Mouse (Mus musculus) hindbrain, embryonic 15.5 days (tissue): ENCODE data around the gene Pds5b. TPM values are rescaled to one million over a fixed set of nuclear protein-coding genes. Genes with fewer than 3 reads are reported as not detected.
"Not testable (repeated sequence)": the region's sequence is repeated elsewhere in the genome, so short reads cannot be mapped to it uniquely, and the experiment has no call there.

Experiments
- ATAC-seq: fragments of 200-750 bp; cut with Nextera tagmentation; 2 replicates; pipeline ENCODE4 v1.8.0; 2017; ENCODE audit warnings: low read depth, moderate number of reproducible peaks, moderate TSS enrichment; ENCODE audit not compliant: low FRiP score
- H3K27ac ChIP-seq: fragments of 300-500 bp; sonication (generic); replicated peaks from 2 replicates; pipeline ENCODE4 v1.5.1; 2015; ENCODE audit warnings: mild to moderate bottlenecking, inconsistent platforms
- H3K27me3 ChIP-seq: fragments of 300-500 bp; sonication (generic); 2 replicates; pipeline ENCODE4 v1.6.1; 2015; ENCODE audit warnings: control low read depth, inconsistent platforms
- H3K36me3 ChIP-seq: fragments of 300-500 bp; sonication (generic); 2 replicates; pipeline ENCODE4 v1.6.1; 2015; ENCODE audit warnings: control low read depth, inconsistent platforms
- H3K4me1 ChIP-seq: fragments of 300-500 bp; sonication (generic); replicated peaks from 2 replicates; pipeline ENCODE4 v1.6.1; 2015; ENCODE audit warnings: control low read depth, inconsistent platforms
- H3K4me2 ChIP-seq: fragments of 300-500 bp; sonication (generic); 2 replicates; pipeline ENCODE4 v1.6.1; 2015; ENCODE audit warnings: moderate library complexity, mild to moderate bottlenecking, inconsistent platforms
- H3K4me3 ChIP-seq: fragments of 300-500 bp; sonication (generic); 2 replicates; pipeline ENCODE4 v1.5.1; 2015; ENCODE audit warnings: mild to moderate bottlenecking, inconsistent platforms
- H3K9ac ChIP-seq: fragments of 300-500 bp; sonication (generic); 2 replicates; pipeline ENCODE4 v1.6.1; 2015; ENCODE audit warnings: inconsistent platforms
- H3K9me3 ChIP-seq: fragments of 300-500 bp; sonication (generic); 2 replicates; pipeline ENCODE4 v1.6.1; 2016; ENCODE audit warnings: control low read depth, inconsistent platforms
- WGBS: fragments of 180-500 bp; shearing (Covaris S2); methylation state at CpG from one replicate; pipeline ENCODE4 v1.1.7; 2015; 5-methylcytosine and 5-hydroxymethylcytosine counted together
- polyA plus RNA-seq: library from polyadenylated mRNA; unstranded; fragments of >200 nt; fragmentation: Nextera tagmentation; extraction: Ambion mirVana; gene quantifications from 2 replicates; pipeline ENCODE4 v1.2.1, GENCODE M21; 2015

Gene Pds5b
- polyA plus RNA-seq, 1 experiment from 2014 or later, result 30.0 TPM

DNA sequence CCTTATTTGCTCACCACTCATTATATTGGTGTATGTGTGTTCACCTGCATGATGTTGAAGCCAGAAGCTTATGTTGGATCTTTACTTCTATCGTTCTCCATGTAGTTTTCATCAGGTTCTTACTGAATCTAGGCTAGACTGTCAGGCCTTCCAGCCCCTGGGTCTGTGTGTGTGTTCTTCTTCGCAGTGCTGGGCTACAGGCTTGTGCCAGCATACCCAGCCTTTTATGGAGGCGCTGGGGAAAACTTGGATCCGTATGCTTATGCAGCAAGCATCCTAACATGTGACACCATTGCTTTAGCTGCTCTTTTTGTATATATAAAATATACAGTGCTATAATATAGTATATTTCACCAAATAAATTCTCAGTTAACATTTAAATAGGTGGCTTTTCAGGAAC, 38.0 kb downstream of the Pds5b start:
- H3K4me2 ChIP-seq, result no peak overlapping the region
- H3K4me1 ChIP-seq, result no peaks in the 10 kb centered on the region
- no peaks in the 10 kb centered on the region for H3K36me3 ChIP-seq
- ATAC-seq, result no peak
- no peak overlapping the region for H3K9ac ChIP-seq
- H3K27me3 ChIP-seq, result no peaks in the 10 kb centered on the region
- no peak overlapping the region for H3K27ac ChIP-seq
- WGBS, result 94% methylated on average over 4 of the region's 4 CpGs
- H3K9me3 ChIP-seq, result no peaks in the 10 kb centered on the region
- H3K4me3 ChIP-seq, result no peak overlapping the region

- H3K4me2 ChIP-seq, result no peak overlapping the region
- H3K4me3 ChIP-seq, result no peak overlapping the region
- H3K4me1 ChIP-seq, result no peaks in the 10 kb centered on the region
- H3K9me3 ChIP-seq, result no peaks in the 10 kb centered on the region
- no peaks in the 10 kb centered on the region for H3K36me3 ChIP-seq
- no peak for ATAC-seq
- H3K9ac ChIP-seq, result no peak overlapping the region
- H3K27ac ChIP-seq, result no peak overlapping the region
- H3K27me3 ChIP-seq, result no peaks in the 10 kb centered on the region
Measured at GRCm38 (mm10) chr5:150713431-150713830, 39.9 kb downstream of the Pds5b start.

DNA sequence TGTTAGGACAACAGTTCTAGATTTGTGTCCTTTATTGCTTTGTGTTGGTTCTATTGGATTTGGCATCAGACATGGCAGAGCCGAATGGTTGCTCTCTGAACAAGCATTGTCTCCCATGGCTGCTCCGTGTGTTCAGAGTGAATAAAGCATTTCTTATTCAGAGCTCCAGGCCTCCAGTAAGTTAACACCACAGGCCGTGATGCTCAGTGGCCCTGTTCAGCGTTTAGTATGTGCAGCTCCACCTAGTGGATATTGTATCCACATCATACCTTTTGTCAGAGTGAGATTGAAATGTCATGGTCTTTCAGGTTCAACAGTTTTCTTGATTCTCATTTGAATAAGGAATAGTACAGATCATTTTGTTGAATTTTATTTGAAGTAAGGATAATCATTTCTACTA, 44.2 kb downstream of the Pds5b start:
- H3K36me3 ChIP-seq, result peaks cover 12% of the 10 kb centered on the region
- H3K4me1 ChIP-seq, result no peaks in the 10 kb centered on the region
- no peak overlapping the region for H3K9ac ChIP-seq
- 8% methylated on average over 4 of the region's 4 CpGs for WGBS
- no peaks in the 10 kb centered on the region for H3K27me3 ChIP-seq
- no peak overlapping the region for H3K27ac ChIP-seq
- H3K4me2 ChIP-seq, result no peak overlapping the region
- no peak overlapping the region for H3K4me3 ChIP-seq
- no peaks in the 10 kb centered on the region for H3K9me3 ChIP-seq
- no peak for ATAC-seq

GRCm38 (mm10) chr5:150724641-150725040, 51.1 kb downstream of the Pds5b start:
- no peaks in the 10 kb centered on the region for H3K9me3 ChIP-seq
- ATAC-seq, result no peak
- no peaks in the 10 kb centered on the region for H3K4me1 ChIP-seq
- peaks cover 32% of the 10 kb centered on the region for H3K36me3 ChIP-seq
- H3K9ac ChIP-seq, result no peak overlapping the region
- no peaks in the 10 kb centered on the region for H3K27me3 ChIP-seq
- WGBS, result 86% methylated on average over 1 of the region's 1 CpGs
- no peak overlapping the region for H3K27ac ChIP-seq
- no peak overlapping the region for H3K4me3 ChIP-seq
- no peak overlapping the region for H3K4me2 ChIP-seq

GRCm38 (mm10) chr5:150737028-150737427, 63.5 kb downstream of the Pds5b start:
- not testable (repeated sequence) for H3K4me2 ChIP-seq, H3K27me3 ChIP-seq, ATAC-seq, H3K4me1 ChIP-seq, H3K9ac ChIP-seq, H3K9me3 ChIP-seq, H3K27ac ChIP-seq, H3K4me3 ChIP-seq
- peaks cover 14% of the 10 kb centered on the region; the same call in 1 of the 2 replicates for H3K36me3 ChIP-seq
- WGBS, result 93% methylated on average over 3 of the region's 3 CpGs

DNA sequence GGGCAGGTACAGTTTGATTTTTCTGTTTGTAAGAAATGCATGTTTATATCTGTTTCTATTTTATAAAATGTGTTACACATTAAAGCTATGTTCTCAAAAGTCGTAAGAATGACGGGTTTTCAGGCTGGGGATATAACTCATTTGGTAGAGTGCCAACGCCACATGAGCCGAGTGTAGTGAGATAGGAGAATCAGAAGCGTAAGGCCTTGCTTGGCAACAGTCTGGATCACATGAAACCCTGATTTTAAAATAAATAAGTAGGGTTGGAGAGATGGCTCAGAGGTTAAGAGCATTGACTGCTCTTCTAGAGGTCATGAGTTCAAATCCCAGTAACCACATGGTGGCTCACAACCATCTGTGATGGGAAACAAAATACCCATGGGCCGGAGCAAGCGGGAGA, 65.8 kb downstream of the Pds5b start:
- Histone ChIP-seq H3K27ac (no peak overlapping the region), H3K4me2 (no peak overlapping the region), H3K4me1 (no peaks in the 10 kb centered on the region), H3K36me3 (peaks cover 14% of the 10 kb centered on the region; the same call in 1 of the 2 replicates), H3K9ac (no peak overlapping the region), H3K9me3 (no peaks in the 10 kb centered on the region), H3K4me3 (no peak overlapping the region), H3K27me3 (no peaks in the 10 kb centered on the region)
- no peak for ATAC-seq
- WGBS, result 84% methylated on average over 7 of the region's 7 CpGs

- no peak for ATAC-seq
- WGBS, result 58% methylated on average over 1 of the region's 2 CpGs
Measured at GRCm38 (mm10) chr5:150740597-150740996, 67.1 kb downstream of the Pds5b start.

GRCm38 (mm10) chr5:150756623-150757022, 83.1 kb downstream of the Pds5b start:
- Histone ChIP-seq H3K27ac (no peak overlapping the region), H3K4me3 (no peak overlapping the region), H3K9me3 (no peaks in the 10 kb centered on the region), H3K4me1 (no peaks in the 10 kb centered on the region), H3K4me2 (no peak overlapping the region), H3K9ac (no peak overlapping the region), H3K27me3 (no peaks in the 10 kb centered on the region), H3K36me3 (peaks cover 25% of the 10 kb centered on the region)
- ATAC-seq, result no peak
- 97% methylated on average over 5 of the region's 5 CpGs for WGBS

More at GRCm38 (mm10) chr5:150740597-150740996, 67.1 kb downstream of the Pds5b start:
- Histone ChIP-seq H3K4me2 (no peak overlapping the region), H3K27ac (no peak overlapping the region), H3K27me3 (no peaks in the 10 kb centered on the region), H3K36me3 (peaks cover 10% of the 10 kb centered on the region; the same call in 1 of the 2 replicates), H3K9ac (no peak overlapping the region), H3K4me1 (no peaks in the 10 kb centered on the region), H3K4me3 (no peak overlapping the region), H3K9me3 (no peaks in the 10 kb centered on the region)

DNA sequence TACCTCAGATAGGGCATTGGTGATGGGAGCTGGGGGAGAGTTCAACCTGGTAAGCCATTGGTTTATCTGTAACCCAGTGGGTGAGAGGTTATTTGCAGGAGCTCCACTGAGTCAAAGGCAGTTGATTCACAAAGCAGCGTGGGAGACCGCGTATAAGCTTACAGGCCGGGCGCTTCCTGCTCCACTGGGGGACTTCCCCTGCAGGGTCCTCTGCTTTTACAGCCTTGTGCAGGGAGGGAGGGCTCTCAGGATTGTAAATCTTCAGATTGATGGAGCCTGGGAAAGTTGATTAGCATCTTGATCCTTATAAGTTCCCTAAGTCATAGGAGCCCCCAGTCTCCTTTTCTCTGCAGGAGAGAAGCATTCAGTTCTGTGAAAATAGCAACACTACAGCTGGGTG, 98.9 kb downstream of the Pds5b start:
- no peak overlapping the region for H3K27ac ChIP-seq
- H3K4me1 ChIP-seq, result peaks cover 13% of the 10 kb centered on the region
- no peak for ATAC-seq
- WGBS, result 19% methylated on average over 5 of the region's 5 CpGs
- 0 out of 2 replicates have a peak, but pooled peaks cover 7% of the 10 kb centered on the region for H3K36me3 ChIP-seq
- H3K9ac ChIP-seq, result no peak overlapping the region
- H3K9me3 ChIP-seq, result no peaks in the 10 kb centered on the region
- no peaks in the 10 kb centered on the region for H3K27me3 ChIP-seq
- H3K4me3 ChIP-seq, result no peak overlapping the region
- H3K4me2 ChIP-seq, result no peak overlapping the region

DNA sequence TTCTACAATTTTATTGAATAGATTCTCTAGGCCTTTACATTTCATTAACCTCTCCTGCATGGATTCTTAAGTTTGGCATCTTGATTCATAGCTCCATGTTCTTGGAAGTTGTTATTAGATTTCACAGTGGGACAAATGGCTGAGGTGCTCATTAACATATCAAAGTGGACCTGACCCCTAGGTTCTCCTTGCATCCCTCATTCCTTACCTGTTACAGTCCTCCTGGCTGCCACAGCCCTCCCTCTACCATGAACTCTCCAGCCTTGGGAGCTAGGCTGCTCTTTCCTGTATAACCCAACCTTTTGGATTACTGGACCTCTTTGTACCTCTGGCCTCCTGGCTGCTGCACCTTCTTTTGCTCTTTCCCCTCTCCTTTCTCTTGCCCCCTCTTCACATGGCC, 99.5 kb downstream of the Pds5b start:
- no peaks in the 10 kb centered on the region for H3K27me3 ChIP-seq
- no peak overlapping the region for H3K9ac ChIP-seq
- H3K4me2 ChIP-seq, result no peak overlapping the region
- H3K36me3 ChIP-seq, result peaks cover 8% of the 10 kb centered on the region
- H3K27ac ChIP-seq, result no peak overlapping the region
- ATAC-seq, result no peak
- no peaks in the 10 kb centered on the region for H3K9me3 ChIP-seq
- no peak overlapping the region for H3K4me3 ChIP-seq
- H3K4me1 ChIP-seq, result peaks cover 13% of the 10 kb centered on the region

DNA sequence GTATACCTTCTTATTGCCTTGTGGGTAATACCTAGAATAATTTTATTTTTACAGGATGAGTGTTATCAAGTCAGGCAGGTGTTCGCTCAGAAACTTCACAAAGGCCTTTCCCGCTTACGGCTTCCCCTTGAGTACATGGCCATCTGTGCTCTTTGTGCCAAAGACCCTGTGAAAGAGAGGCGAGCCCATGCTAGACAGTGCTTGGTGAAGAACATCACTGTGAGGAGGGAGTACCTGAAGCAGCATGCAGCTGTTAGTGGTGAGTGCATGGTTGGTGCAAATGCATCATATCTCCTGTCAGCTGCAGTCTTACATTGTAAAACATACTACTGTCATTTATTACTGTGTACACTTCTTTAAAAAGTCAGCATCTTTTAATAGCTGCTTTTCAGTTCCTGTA, 114.7 kb downstream of the Pds5b start:
- Histone ChIP-seq H3K4me1 (no peaks in the 10 kb centered on the region), H3K4me3 (no peak overlapping the region), H3K9ac (no peak overlapping the region), H3K9me3 (no peaks in the 10 kb centered on the region), H3K36me3 (peaks cover 31% of the 10 kb centered on the region), H3K27ac (no peak overlapping the region), H3K27me3 (no peaks in the 10 kb centered on the region), H3K4me2 (no peak overlapping the region)
- ATAC-seq, result no peak
- 94% methylated on average over 4 of the region's 4 CpGs for WGBS

DNA sequence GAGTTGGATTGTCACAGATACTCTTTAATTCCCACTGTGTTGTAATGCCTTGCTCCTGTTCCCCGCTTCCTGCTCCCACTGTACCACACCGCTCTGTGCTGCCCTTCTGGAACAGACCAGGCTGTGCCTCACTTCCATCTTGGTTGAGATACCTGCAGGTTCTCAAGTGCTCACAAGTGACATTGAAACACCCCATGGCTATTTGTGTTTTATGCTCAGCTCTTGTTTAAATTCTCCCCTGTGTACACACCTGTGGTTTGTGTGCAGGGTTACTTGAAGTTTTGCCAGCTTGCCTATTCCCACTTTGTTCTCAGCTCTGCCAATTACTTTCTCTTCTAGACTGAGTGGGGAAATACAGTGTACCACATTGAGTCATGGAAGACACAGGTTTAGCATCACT, 115.5 kb downstream of the Pds5b start:
- Histone ChIP-seq H3K27ac (no peak overlapping the region), H3K9ac (no peak overlapping the region), H3K36me3 (peaks cover 25% of the 10 kb centered on the region), H3K9me3 (no peaks in the 10 kb centered on the region), H3K4me3 (no peak overlapping the region), H3K27me3 (no peaks in the 10 kb centered on the region), H3K4me2 (no peak overlapping the region), H3K4me1 (no peaks in the 10 kb centered on the region)
- ATAC-seq, result no peak
- WGBS, result 98% methylated on average over 2 of the region's 2 CpGs

DNA sequence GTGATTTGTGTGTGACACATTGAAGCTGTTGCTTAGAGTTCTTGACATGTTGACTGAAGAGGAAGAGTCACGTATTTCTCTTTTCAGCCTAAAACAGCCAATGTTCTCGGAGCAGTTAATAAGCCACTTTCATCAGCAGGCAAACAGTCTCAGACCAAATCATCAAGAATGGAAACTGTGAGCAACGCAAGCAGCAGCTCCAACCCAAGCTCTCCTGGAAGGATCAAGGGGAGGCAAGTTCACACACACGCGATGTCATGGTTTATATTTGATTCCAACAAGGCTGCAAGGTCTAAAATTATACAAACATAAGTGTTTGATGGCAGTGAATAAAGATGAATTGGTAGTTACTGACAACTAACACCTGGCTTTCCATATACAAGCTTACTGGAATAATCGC, 120.6 kb downstream of the Pds5b start:
- Histone ChIP-seq H3K36me3 (peaks cover 37% of the 10 kb centered on the region), H3K4me2 (no peak overlapping the region), H3K27me3 (no peaks in the 10 kb centered on the region), H3K4me1 (no peaks in the 10 kb centered on the region), H3K9me3 (no peaks in the 10 kb centered on the region), H3K4me3 (no peak overlapping the region), H3K27ac (no peak overlapping the region), H3K9ac (no peak overlapping the region)
- 94% methylated on average over 6 of the region's 6 CpGs for WGBS
- ATAC-seq, result no peak
